Mouse (Mus musculus) heart, adult 2 months (tissue): ENCODE measurements around the gene Psmc3ip. TPM values are rescaled to one million over a fixed set of nuclear protein-coding genes. Genes with fewer than 3 reads are reported as not detected.
A peak's percentile ranks its signal among the peaks of the same experiment; 100 is the strongest.

Source experiments
- DNase-seq, 2 experiments: peaks; one replicate each; pipeline ENCODE4 v3.0.0; 2021
- H3K27ac ChIP-seq: fragments of 200-600 bp; 2 replicates; pipeline ENCODE4 v1.8.1; 2022
- H3K27me3 ChIP-seq: fragments of 200-500 bp; 2 replicates; pipeline ENCODE4 v1.6.1; 2012; ENCODE audit warnings: mild to moderate bottlenecking, low read length, inconsistent platforms, mixed read lengths; ENCODE audit not compliant: control insufficient read depth, insufficient read depth
- H3K36me3 ChIP-seq: fragments of 200-500 bp; 2 replicates; pipeline ENCODE4 v1.6.1; 2012; ENCODE audit warnings: low read length, inconsistent platforms; ENCODE audit not compliant: control insufficient read depth, insufficient read depth
- H3K4me1 ChIP-seq: fragments of 200-500 bp; 2 replicates; pipeline ENCODE4 v1.6.1; 2011; ENCODE audit warnings: low read length; ENCODE audit not compliant: control insufficient read depth, insufficient read depth
- H3K4me3 ChIP-seq: fragments of 200-600 bp; 2 replicates; pipeline ENCODE4 v1.8.1; 2022
- H3K79me2 ChIP-seq: fragments of 200-500 bp; replicated peaks from 2 replicates; pipeline ENCODE4 v1.6.1; 2012; ENCODE audit warnings: mild to moderate bottlenecking, inconsistent platforms, low read length, moderate library complexity, mixed read lengths; ENCODE audit not compliant: control insufficient read depth, insufficient read depth
- H3K9ac ChIP-seq: fragments of 200-500 bp; 2 replicates; pipeline ENCODE4 v1.6.1; 2012; ENCODE audit warnings: low read depth, mild to moderate bottlenecking, control low read depth, inconsistent platforms, low read length, mixed read lengths
- CTCF ChIP-seq: fragments of 200-600 bp; IDR thresholded peaks from 2 replicates; pipeline ENCODE4 v1.8.1; 2022; ENCODE audit warnings: antibody characterized with exemption, mild to moderate bottlenecking, moderate library complexity
- EP300 ChIP-seq: fragments of 200-500 bp; IDR thresholded peaks from 2 replicates; pipeline ENCODE4 v1.6.1; 2011; ENCODE audit warnings: low read depth, low read length, control low read depth; ENCODE audit not compliant: insufficient read depth
- POLR2A ChIP-seq: fragments of 200-500 bp; IDR thresholded peaks from 2 replicates; pipeline ENCODE4 v1.6.1; 2011; ENCODE audit warnings: mild to moderate bottlenecking, low read depth, low read length, control low read depth; ENCODE audit not compliant: insufficient read depth
- WGBS: fragments of 180-500 bp; shearing (Covaris S2); methylation state at CpG from one replicate; pipeline ENCODE4 v1.1.7; 2018; 5-methylcytosine and 5-hydroxymethylcytosine counted together
- intact Hi-C: fragments of 180-260 bp; cut with DNase I; formaldehyde crosslinking; loops from one replicate; pipeline ENCODE4 v1.15.1; 2025
- polyA plus RNA-seq: library from polyadenylated mRNA; depleted of rRNA; stranded (reverse); fragments of >200 nt; gene quantifications from 2 replicates; pipeline ENCODE4 v1.2.3, GENCODE M21; 2012
- total RNA-seq, 2 experiments: library from RNA; stranded (reverse); gene quantifications; 2 replicates each; pipeline ENCODE4 v1.2.3; 2021

Psmc3ip gene
- total and polyA plus RNA-seq, 3 experiments = 1.1 to 2.7 (median 1.6) TPM

- Histone ChIP-seq H3K9ac (no peak overlapping the region), H3K27me3 (no peaks in the 10 kb centered on the region), H3K79me2 (no peaks in the 10 kb centered on the region), H3K27ac (no peak overlapping the region), H3K36me3 (no peaks in the 10 kb centered on the region), H3K4me1 (peaks cover 7% of the 10 kb centered on the region), H3K4me3 (no peak overlapping the region)
- 82% methylated on average over 1 of the region's 1 CpGs for WGBS
- TF ChIP-seq EP300 (no peak), CTCF (no peak), POLR2A (no peak)
- no peak for DNase-seq
- intact Hi-C loops = loop anchor here (5.0 kb wide), 1 partner anchor 352 kb away; the partner anchor contains the start of gene Rpl27
Observed at GRCm38 (mm10) chr11:101089931-101090330, 5.3 kb downstream of the Psmc3ip start.

DNA sequence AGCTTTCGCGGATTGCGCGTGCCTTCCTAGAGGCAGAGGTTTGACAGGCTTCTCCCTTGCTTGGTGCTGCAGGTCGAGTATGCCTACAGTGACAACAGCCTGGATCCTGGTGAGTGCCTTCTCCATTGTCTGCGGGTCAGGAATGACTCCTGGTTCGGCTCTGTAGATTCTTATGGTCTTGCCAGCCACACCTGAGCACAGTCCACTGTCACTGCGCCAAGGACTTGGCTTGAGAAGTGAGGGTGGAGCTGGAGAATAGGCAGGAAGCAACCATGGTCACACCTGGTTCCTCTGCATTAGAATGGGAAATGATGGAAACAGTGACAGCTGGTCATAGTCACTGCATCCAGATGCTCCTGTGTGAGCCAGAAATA, 7.6 kb downstream of the Psmc3ip start:
- no peaks in the 10 kb centered on the region for H3K79me2 ChIP-seq
- intact Hi-C loops = loop anchor here (2.0 to 5.0 kb wide), 2 partner anchors 31 to 355 kb away; partner anchors contain the start of genes Retreg3, Rpl27 and Tubg1
- H3K27me3 ChIP-seq = no peaks in the 10 kb centered on the region
- H3K9ac ChIP-seq = peak overlapping the region; percentile 72
- H3K36me3 ChIP-seq = no peaks in the 10 kb centered on the region
- DNase-seq = no peak
- peak overlapping the region; percentile 91 for H3K27ac ChIP-seq
- TF ChIP-seq CTCF (no peak), EP300 (no peak), POLR2A (no peak)
- peak overlapping the region; percentile 72 for H3K4me3 ChIP-seq
- WGBS = 6% methylated on average over 8 of the region's 8 CpGs
- peaks cover 13% of the 10 kb centered on the region for H3K4me1 ChIP-seq

GRCm38 (mm10) chr11:101086756-101087681, 8.2 kb downstream of the Psmc3ip start, which contains the start of gene Mlx:
Gene Mlx (plus strand): TSS chr11:101087277.
- no peaks in the 10 kb centered on the region for H3K27me3 ChIP-seq
- intact Hi-C loops = loop anchor here (2.0 to 5.0 kb wide), 2 partner anchors 32 to 355 kb away; partner anchors contain the start of genes Retreg3, Rpl27 and Tubg1
- H3K79me2 ChIP-seq = no peaks in the 10 kb centered on the region
- peak within 1 kb of the TSS; percentile 72 for H3K4me3 ChIP-seq
- H3K36me3 ChIP-seq = no peaks in the 10 kb centered on the region
- TF ChIP-seq CTCF (no peak), POLR2A (peak; percentile 89), EP300 (peak; percentile 76)
- WGBS = 2% methylated on average over 52 of the region's 52 CpGs
- peak; percentile 88 to 93 for DNase-seq
- H3K9ac ChIP-seq = peak within 1 kb of the TSS; percentile 72
- peak within 1 kb of the TSS; percentile 91 for H3K27ac ChIP-seq
- H3K4me1 ChIP-seq = peaks cover 13% of the 10 kb centered on the region

GRCm38 (mm10) chr11:101086323-101086674, 8.9 kb downstream of the Psmc3ip start:
- intact Hi-C loops = loop anchor here (2.0 to 5.0 kb wide), 2 partner anchors 33 to 356 kb away; partner anchors contain the start of genes Retreg3, Rpl27 and Tubg1
- H3K4me3 ChIP-seq = peak overlapping the region; percentile 72; the same call in 1 of the 2 replicates

GRCm38 (mm10) chr11:101085617-101086322, 9.5 kb downstream of the Psmc3ip start:
- no peak overlapping the region for H3K9ac ChIP-seq
- no peaks in the 10 kb centered on the region for H3K79me2 ChIP-seq
- DNase-seq = no peak
- TF ChIP-seq EP300 (no peak), POLR2A (no peak), CTCF (no peak)
- H3K4me3 ChIP-seq = no peak overlapping the region
- H3K36me3 ChIP-seq = no peaks in the 10 kb centered on the region
- H3K4me1 ChIP-seq = peaks cover 14% of the 10 kb centered on the region
- no peaks in the 10 kb centered on the region for H3K27me3 ChIP-seq
- intact Hi-C loops = loop anchor here (2.0 to 5.0 kb wide), 2 partner anchors 33 to 357 kb away; partner anchors contain the start of genes Retreg3, Rpl27 and Tubg1
- 93% methylated on average over 18 of the region's 18 CpGs for WGBS
- H3K27ac ChIP-seq = peak overlapping the region; percentile 91; the same call in 1 of the 2 replicates

More at GRCm38 (mm10) chr11:101086323-101086674, 8.9 kb downstream of the Psmc3ip start:
- H3K9ac ChIP-seq = no peak overlapping the region
- H3K27ac ChIP-seq = peak overlapping the region; percentile 91
- DNase-seq = no peak
- H3K36me3 ChIP-seq = no peaks in the 10 kb centered on the region
- WGBS = 60% methylated on average over 6 of the region's 6 CpGs
- H3K27me3 ChIP-seq = no peaks in the 10 kb centered on the region
- no peak for TF ChIP-seq CTCF
- no peak for TF ChIP-seq EP300
- TF ChIP-seq POLR2A = no peak
- peaks cover 14% of the 10 kb centered on the region for H3K4me1 ChIP-seq
- H3K79me2 ChIP-seq = no peaks in the 10 kb centered on the region

DNA sequence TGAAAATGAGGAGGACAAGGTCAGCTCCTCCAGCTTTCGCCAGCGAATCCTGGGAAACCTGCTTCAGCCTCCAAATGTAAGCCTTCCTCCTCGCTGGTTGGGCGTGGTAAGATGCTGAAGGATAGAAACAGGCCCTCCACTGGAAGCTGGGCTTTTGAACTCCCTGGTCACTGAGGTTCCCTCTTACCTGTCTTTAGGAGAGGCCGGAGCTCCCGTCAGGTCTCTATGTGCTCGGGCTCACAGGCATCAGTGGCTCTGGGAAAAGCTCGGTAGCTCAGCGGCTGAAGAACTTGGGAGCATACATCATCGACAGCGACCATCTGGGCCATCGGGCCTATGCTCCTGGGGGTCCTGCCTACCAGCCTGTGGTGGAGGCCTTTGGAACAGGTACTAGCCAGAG, 10.4 kb downstream of the Psmc3ip start:
- no peak overlapping the region for H3K4me3 ChIP-seq
- no peak for DNase-seq
- no peak overlapping the region for H3K27ac ChIP-seq
- no peak for TF ChIP-seq CTCF
- no peak for TF ChIP-seq POLR2A
- no peak for TF ChIP-seq EP300
- 90% methylated on average over 12 of the region's 12 CpGs for WGBS
- peaks cover 14% of the 10 kb centered on the region for H3K4me1 ChIP-seq
- H3K36me3 ChIP-seq = no peaks in the 10 kb centered on the region
- H3K9ac ChIP-seq = no peak overlapping the region
- intact Hi-C loops = loop anchor here (5.0 kb wide), 1 partner anchor 357 kb away; the partner anchor contains the start of gene Rpl27
- H3K79me2 ChIP-seq = no peaks in the 10 kb centered on the region
- H3K27me3 ChIP-seq = no peaks in the 10 kb centered on the region
